Mouse (Mus musculus): Measurements from ENCODE around the gene Mlf2.
"Not testable (repeated sequence)": the region's sequence is repeated elsewhere in the genome, so short reads cannot be mapped to it uniquely, and the experiment has no call there.

Gene Mlf2

GRCm38 (mm10) chr6:124930754-124931524 lies at the start of gene Mlf2:
Mlf2 (plus strand) TSS chr6:124931386.
- DNase-seq: peak; percentile 99

DNA sequence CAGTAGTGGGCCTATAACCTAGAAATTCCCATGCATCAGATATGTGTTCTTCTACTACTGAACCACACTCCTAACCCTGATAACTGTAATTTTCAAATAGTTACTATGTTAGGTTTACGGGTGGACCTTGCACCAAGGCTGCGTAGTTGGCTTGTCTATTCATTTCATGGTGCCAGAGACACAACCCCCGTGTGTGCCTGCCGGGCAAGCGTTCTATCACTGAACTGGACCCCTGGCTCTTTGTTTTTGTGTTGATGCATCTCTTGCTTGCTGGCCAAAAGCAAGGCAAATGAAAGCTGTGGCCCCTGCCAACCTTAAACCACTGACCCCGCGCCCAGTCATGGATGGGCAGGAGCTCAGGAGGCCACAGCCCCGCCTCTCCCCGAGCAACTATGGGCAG lies 49.4 kb upstream of the Mlf2 start:
- no peak for DNase-seq

DNA sequence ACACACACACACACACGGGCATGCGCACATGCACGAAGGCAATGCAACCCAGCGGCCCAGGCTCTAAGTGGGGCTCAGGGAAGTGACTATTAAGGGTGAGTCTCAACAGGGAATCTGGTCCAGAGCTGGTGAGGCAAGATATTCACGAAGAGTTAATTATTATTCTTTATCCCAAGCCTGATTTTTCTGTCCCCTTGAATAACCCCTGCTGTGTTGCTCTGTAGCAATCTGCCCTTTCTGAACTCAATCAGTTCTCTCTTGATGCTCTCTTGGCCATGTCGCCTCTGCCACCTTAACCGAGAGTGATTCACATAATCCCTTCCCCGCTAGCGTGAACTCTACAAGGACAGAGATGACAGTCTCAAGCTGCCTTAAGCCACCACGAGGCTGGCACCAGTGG lies 47.8 kb upstream of the Mlf2 start:
- DNase-seq: no peak

- peak; percentile 86 for DNase-seq
These were observed 46.3 kb upstream of the Mlf2 start for GRCm38 (mm10) chr6:124884714-124885500.

- DNase-seq: peak; percentile 16
These were observed 45.2 kb upstream of the Mlf2 start for GRCm38 (mm10) chr6:124885956-124886381.

DNA sequence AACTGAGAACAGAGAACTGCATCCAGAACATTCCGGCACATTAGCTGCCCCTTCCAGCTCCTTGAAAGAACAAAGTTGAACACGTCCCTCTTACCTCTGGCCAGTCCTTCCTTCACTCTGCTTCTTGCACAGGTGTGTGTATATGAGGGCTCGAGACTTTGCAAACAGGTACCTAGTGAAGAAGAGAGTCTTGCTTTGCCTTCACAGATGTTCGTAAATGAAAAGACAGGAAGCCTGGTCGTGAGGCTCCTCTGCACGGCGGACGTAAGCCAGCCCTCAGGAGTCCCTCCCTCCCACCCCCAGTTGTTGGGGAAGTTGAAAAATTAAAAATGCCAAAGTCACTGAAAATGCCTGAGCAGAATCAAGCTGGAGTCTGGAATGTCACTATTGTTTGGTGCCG lies 43.2 kb upstream of the Mlf2 start, which contains the start of gene Cd4:
Gene Cd4 (minus strand): TSS at position 236 of the 400 bp plus-strand sequence.
- DNase-seq: no peak

DNA sequence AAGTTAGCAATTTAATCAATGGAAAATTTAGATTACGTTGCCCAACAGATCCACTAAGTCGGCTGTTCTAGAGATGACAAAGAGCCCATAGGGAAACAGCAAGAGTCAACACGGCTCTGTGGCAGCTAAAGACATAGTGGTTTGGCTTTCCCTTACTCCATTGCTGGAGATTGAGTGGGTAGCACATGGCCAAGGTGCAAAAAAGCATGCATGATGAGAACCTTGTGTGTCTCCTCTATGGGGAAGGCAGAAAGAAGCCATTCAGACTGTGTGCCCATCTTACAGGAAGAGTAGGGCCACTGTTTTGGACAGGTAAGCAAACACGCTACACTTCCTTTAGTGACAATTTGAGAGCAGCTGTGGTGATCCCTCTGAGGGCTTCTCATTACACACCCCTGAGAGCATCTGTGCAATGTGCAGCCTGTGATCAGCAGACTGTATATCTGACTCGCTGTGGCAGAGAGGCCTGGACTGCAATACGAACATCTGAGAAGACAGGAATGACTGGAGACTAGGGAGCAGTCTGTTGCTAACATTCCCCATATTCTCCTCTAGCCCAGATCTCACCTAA lies 42.5 kb upstream of the Mlf2 start:
- DNase-seq: no peak

DNA sequence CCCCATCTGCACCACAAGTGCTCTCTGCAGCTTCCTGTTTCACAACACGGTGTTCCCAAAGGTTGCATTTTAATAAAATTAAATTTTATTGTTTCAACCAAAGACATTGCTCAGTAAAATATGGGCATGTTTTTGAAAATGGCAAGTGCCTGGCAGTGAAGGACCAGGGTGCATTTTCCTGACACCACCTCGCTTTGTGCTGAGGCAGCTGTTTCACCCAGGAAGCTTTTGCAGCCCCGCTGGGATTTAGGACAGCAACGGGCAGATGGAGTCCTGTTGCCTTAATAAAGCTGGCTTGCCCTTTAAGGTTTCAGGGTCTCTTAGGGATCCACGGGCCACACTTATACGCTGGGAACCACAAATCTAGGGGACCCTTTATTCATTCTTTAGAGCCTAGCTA lies 40.2 kb upstream of the Mlf2 start:
- DNase-seq: no peak

DNA sequence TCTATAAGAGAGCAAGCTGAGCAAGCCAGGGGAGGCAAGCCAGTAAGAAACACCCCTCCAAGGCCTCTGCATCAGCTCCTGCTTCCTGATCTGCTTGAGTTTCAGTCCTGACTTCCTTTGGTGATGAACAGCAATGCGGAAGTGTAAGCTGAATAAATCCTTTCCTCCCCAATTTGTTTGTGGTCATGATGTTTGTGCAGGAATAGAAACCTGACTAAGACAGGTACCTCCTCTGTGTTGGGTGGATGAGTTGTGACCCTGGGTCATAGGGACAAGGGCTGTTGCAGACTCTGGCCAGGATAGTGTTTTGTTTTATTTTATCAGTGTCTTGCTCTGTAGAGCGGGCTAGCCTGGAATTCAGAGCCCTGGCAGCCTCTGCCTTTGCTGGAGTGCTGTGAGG lies 37.1 kb upstream of the Mlf2 start:
- DNase-seq: not testable (repeated sequence)

DNA sequence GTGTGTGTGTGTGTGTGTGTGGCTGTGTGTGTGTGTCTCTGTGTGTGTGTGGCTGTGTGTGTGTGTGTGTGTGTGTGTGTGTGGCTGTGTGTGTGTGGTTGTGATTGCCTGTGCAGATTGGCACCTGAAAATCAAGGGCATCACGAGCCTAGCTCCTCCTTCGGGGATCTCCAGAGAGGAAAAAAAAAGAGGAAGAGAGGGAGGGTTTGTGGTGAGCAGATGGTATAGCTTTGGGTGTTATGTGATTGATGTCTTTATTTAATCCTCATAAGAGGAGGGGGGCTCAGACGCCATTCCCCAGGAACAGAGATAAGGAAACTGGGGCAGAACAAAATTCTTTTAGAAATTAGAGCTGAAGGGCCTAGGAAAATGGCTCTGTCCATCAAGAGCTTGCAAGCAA lies 32.8 kb upstream of the Mlf2 start:
- DNase-seq: no peak

DNA sequence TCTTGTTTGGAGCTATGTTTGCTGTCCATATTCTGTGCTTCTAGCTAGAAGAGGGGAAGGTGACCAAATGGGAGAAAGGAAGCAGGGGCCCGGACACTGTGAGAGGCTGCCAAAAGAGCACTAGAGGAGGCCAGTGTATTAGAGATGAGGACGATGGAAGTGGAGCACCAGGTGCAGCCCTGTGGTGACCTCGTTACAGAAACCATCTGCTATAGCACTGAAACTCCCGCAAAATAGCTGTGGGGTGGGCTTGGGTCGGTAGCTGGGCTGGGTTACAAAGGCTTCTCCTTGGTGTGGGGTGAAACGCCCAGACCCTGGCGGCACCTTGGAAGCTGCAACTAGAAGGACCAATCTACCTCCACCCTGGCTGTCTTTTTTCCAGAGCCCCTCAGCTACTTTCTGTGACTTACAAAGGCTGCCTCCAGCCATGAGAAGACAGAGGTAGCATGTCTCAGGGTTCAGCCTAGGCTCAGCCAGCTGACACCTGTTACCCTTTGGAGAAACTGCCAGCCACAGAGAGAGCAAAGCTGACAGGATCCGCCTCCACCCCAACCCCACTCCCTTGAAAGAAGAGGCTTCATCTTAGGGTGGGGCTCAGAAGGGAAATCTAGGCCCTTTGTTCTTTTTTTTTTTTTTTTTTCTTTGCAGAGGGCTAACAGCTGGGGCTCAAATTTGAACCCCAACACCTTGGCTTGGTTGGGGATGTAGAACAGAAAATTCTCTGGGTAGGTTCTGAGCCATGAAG lies 31.0 kb upstream of the Mlf2 start:
- peak; percentile 67 for DNase-seq

DNA sequence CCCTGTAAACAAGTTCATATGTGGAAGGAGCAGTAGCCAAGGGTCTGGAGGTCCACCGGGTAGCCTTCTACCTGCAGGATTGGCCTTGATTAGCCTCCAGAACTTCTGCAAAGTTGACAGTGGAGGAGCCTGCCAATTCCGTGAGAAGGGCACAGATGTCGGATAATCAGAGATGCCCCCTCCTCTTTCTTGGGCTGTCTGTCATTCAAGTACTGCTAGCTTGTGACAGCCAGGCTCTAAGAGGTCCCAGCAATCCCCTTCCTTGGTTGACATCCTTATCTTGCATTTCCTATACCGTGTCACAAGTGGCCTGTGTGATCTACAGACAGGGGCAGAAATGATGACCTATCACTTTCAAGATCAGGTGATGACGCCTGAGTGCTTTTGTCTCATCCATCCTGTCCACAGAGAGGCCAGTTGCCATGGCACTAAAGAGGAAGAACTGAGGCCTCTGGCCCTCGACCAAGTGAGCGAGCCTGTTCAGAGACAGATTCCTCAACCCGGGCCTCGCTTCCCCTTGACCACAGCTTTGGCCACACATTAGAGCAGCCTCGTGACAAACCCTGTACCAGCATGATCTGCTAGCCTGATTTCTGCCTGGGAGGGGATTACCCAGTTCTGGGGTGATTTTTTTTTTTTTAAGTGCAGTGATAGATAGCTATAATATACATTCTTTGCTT lies 30.2 kb upstream of the Mlf2 start:
- peak; percentile 60 for DNase-seq

- DNase-seq: peak; percentile 20
These were observed 29.3 kb upstream of the Mlf2 start for GRCm38 (mm10) chr6:124901851-124902250.

DNA sequence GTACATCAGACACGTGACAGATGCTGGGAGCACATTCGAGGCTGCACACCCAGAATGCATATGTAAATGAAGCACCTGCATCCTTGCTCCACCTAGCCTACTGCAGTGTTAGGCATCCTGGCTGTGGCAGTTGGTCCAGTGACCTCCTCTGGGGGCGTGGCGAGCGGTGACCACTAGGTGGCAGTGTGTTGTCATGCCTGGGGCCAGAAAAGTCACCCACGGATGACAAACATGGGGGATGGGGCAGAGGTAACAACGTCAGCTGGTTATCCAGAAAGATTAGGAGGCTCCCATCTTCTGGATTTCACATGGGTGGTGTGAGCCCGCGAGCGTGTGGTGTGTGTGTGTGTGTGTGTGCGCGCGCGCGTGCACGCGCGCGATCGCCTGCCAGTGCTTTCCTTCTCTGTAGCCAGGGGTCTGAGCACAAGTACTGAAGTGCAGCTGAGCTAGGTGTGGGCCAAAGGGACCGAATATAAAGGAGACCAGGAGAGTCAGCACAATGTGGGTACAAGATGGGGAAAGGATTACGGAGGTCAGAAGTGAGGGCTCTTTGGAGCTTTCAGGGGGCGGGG lies 27.5 kb upstream of the Mlf2 start:
- peak; percentile 97 for DNase-seq

DNA sequence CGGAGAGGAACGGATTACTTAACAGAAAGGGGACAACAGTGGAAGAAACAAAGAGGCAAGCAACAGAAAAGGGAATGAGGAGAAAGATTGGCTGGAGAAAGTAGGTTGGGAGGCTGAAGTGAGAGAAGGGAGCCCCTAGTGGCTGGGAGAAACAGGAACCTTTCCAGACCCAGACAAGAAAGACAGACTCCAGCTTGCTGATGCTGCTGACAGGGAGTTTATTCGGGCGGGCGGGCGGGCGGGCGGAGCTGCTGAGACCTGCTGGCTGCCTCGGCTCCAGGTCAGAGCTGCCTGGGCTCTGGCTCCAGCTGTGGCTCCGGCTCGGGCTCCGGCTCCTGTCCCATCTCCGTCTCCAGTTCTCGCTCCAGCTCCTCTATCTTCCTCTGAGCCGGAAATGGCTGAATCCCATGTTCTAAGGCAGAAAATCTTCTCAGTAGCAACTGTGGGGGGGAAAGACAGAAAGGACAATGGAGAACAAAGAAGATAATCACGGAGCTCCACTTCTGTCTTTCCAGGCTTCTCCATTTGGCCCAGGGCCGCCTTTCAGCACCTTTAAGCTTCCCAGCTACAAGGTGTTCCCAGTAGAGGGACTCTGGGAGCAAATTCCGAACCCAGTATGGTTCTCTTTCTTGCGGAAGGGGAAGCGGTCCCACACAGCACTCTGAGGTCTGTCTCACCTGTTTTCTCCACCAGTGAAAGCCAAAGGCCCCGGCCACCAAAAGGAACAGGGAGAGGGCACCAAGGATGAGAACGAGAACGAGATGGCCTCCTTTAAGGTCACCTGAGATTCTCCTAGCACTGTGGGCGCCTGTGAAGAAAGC lies 26.8 kb upstream of the Mlf2 start:
- DNase-seq: peak; percentile 89

DNA sequence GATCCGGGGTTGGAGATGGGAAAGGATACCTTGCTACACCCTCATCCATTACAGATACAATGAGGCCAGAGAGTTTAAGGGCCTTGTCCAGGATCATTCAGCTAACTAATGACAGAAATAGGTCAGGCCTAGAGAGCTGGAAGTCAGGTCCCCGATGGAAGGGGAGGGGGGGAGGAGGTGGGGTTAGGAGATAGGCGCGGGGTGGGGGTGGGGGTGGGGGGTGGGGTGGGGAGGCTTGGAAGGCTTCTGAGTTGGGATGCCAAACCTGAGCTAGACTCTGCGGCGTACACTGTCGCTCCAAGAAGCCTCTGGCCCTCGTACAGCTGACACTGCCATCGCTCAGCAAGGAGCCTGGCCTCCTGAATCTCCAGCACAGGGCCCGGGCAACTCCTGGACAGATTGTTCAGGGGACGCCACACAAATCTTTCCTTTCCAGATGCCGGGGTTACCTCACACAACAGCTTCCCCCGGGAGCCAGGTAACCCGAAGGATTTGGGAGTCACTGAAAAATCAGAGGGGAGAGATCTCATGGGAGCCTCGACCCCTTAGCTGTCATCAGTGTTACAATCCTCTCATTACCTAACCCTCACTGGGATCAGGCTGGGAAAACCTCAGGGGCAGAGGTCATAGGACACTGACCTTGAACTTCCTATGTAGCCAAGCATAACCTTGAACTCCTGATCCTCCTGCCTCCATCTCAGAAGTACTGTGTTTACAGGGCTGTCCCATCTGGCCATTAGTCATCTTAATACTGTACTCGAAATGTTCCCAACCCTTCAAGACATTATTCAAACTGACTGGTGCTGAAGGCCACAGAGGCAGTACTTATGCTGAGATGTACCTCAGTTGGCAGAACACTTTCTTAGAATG lies 26.0 kb upstream of the Mlf2 start:
- peak; percentile 64 for DNase-seq

DNA sequence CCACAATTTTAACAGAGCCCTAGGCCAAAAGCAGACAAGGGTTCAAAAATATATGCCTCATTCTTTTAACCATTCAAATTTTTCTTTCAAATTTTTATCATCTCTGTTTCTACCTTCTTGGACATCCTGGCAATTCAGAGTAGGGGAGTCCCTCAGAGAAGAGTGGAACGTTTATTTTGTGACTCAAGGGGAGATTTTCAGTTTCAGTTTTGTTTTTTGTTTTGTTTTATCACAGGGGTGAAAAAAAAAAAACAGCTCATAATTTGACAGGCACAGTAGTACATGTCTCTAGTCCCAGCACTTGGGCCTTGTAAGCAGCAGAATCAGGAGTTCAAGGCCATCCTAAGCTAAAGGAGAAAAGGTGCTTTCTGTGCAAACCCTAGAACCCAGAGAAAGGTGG lies 23.4 kb upstream of the Mlf2 start:
- no peak for DNase-seq

GRCm38 (mm10) chr6:124910032-124910431 lies 21.2 kb upstream of the Mlf2 start:
- DNase-seq: peak; percentile 45

DNA sequence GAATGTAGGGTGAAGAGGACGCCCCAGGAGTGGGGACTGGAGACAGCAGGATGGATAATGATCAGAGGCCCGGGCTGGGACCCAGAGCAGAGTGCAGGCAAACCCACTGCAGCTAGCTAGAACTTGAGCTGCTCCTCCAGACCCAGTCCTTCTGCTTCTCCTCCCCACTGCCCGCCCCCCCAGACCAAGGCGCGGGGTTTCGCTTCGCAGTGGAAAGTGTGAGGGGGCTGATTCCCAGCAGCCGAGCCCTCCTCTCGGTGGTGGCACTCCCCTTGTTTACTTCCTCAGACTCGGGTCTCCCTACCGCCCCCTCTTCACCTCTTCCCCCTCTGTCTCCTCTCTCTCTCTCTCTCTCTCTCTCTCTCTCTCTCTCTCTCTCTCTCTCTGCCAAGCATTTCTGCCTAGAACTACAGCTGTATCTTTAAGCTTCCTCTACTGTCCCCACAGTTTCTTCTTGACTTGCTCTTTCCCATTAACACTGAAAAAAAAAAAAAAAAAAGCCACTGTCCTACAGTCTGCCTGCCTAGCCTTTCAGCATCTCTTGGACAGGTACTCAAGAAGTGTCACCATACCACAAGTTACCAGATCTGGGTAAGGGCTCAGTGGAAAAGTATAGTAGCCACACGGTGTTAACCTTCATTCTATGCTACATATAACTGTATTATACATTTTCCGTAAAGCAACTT lies 19.5 kb upstream of the Mlf2 start, which contains the start of gene Lag3:
Gene Lag3 (minus strand): TSS at position 173 of the 686 bp plus-strand sequence.
- peak; percentile 11 for DNase-seq

All from cerebellum, adult 9-11 months (tissue).